Mouse (Mus musculus): ENCODE results near the gene Ccdc127.
A peak's percentile ranks its signal among the peaks of the same experiment; 100 is the strongest.

Ccdc127 gene

DNA sequence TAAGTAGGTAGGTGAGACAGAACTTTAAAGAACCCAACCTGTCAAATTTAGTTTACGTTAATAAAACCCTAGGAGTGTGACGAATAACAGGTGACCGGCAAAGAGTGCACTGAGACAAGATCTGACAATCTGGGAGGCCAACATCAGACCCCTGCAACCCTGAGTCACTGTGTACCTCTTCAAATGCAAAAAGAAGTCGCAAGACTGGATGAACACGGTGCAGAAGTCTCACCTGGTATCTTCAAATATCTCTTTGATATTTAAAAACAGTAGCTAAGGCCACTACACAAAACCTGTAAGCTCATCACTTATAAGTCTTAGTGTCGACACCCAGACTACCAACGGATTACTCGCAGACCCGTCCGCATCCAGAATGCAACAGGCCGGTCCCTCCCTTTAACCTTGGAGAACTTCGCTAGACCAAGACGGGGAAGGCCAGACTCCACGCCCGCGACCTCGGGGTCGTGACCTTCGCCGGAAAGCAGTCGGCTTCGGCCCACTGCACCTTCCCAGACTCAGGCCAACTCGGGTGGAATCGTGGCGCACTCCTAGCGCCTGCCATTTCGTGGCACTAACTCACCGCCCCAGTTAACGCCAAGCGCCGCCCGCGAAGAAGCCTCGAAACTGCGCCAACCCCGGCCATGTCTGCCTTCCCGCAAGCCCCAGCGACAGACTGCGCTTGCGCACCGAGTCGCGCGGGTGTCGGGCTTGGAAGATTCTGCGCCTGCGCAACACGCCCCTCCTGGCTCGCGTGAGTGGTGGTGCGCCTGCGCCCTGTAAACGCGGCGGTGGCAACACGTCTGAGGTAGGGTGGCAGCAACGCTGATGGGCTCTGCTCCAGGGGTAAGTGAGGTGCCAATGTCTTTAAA is at the start of gene Ccdc127, which contains the start of gene Sdha:
Gene Ccdc127 (plus strand): TSS at position 744 of the 869 bp plus-strand sequence.
Gene Sdha (minus strand): TSS at position 715 of the 869 bp plus-strand sequence.
- DNase-seq (ENCODE audit: low spot score): peak; percentile 80

DNA sequence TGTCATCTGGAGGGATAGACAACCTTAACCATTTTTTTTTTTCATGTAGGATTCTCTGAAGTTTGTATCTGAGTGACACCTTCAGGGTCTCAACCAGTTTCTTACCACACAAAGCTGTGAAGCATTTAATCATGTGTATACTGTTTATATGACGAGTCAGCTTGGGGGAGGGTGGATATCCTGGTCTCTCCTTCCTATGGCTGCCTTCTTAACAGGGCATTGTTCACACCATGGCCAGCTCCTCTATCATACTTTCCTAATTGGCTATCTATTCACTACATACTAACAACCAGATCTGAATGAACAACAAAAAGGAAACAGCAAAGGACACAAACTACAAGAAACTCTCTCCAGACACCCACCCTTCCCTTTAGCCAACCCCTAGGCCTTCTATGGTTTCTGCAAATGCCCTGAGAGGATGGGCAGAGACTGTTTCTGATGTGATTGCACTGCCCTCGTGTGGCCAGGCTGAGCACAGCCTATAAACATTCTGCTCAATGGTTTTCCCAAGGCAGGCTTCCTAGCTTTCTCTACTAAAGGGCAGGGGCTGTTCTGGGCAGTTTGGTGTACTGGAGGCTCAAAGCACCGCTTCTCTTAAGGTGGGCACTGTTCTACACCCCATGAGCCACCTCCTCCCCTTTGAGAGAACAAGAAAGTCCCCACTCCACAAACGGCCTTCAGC is 49.0 kb upstream of the Ccdc127 start:
- peak; percentile 71 for DNase-seq (ENCODE audit: low spot score)

DNA sequence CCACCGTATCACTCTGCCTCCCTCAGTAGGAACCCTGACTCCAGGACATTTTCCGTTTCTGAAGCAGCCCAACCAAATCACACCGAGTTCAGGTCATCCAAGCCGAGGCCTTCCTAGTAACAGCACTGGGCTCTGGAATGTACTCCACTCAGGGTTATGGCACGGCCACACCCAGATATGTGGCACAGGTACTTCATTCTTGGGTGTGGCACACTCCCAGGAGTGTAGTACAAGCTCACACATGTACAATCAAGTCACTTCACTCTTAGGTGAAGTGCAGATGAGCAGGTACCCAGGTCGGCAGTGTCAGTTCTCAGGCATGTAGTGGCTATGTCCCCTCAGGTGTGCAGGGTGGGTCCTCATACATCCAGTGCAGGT is 48.5 kb upstream of the Ccdc127 start:
- no peak for DNase-seq (ENCODE audit: low spot score)

DNA sequence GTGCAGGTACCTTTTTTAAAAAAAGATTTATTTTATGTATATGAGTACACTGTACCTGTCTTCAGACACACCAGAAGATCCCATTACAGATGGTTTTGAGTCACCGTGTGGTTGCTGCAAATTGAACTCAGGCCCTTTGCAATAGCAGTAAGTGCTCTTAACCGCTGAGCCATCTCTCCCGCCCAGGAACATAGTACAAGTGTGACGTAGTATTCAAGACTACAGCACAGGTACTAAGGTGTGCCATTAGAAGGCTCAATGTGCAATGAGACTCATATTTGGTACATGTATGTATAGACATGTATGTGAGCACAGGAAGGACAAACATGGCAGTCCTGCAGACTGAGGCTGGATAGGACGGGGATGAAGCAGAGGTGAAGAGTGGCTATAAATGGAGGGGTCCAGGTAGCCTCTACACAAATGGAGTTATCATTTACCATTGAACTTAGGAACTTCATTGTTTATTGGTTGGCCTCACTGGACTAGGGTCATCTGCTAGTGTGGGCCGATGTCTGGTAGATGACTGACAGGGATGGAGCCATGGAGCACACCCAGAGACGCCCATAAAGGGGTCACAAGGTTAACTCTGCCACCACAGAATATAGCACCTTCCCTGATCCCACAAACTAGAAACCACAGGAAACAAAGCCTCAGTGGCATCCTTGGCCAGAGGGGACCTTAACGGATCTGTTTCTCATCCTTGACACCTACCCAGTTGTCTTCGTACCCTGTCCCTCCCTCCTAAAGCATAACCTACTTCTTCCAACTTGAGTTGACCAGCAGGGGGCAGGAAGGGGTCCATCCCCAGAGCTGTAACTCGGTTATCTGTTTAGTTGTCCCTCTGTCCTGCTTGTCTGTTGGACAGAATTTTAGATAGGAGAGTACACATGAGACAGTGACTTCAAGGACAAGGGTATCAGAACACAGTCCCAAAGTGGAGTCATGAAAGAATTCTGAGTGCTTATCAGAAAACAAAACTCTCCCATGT is 47.8 kb upstream of the Ccdc127 start:
- DNase-seq (ENCODE audit: low spot score): no peak

DNA sequence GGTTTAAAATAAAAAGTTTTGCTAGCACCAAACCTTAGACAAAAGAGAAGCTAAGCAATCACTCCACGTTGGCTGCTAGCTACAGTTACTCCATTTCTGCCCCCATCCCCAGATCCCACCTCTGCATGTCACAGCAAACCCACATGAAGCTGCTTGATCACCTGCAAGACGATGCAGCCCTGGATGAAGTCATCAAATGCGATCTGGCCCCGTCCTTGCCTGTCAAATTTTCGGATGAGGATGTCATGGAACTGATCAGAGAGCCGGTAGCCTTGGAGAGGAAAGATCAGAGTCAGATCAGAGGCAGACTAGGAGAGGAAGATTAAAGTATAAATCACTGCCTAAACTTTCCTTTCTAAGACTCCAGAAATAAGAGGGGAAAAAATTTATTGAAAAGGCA is 44.7 kb upstream of the Ccdc127 start:
- DNase-seq (ENCODE audit: low spot score): no peak

DNA sequence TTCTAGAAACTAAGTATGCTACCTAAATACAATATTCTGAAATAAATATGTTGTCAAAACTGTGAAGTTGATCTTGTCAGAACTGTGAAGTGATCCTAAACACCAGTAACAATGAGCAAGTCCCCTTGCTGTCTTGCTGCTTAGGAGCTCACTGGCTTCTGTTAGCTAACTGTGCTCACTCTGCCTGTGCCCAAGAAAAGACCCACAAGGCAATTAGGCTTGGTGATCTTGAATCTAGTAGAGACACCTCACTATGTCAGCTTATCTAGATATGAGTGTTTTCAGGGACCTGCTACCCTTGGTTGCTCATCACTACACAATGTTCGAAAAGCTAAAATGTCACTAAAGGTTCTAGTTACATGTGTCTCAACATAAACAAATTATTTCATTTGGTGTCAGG is 44.3 kb upstream of the Ccdc127 start:
- DNase-seq (ENCODE audit: low spot score): no peak

DNA sequence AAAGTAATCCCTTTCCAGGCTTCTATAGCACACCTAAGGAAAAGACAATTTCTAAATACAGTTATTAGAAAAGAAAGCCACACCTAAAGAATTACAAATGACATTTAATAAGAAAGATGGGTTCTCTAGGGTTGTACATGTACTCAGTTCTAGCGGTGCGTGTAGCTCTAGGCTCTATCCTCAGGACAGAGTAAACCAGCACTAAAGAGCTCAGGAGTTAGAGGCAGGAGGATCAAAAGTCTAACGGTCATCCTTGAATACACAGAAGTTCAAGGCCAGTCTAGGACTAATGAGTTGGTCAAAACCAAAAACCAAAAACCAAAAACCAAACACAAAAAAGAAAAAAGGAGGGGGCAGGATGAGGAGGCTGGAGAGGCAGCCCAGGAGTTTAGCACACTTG is 35.5 kb upstream of the Ccdc127 start:
- DNase-seq (ENCODE audit: low spot score): no peak

DNA sequence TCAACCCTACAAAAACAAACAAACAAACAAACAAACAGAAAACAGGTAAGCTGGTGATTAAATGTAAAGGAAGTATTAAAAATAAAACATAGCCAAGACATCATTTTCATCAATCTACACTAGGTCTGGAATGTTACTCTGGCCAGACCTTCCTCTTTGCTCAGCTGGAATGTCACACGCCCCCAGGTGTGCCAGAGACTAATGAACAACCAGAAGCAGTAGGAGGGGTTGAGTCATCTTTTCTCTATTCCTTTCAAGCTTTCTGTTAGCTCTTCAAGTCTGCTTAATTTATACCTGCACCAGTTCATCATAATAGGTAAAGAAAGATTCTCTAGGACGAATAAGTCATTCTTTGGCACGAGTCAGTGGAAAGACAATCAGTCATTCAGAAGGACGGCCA is 33.7 kb upstream of the Ccdc127 start:
- DNase-seq (ENCODE audit: low spot score): no peak

DNA sequence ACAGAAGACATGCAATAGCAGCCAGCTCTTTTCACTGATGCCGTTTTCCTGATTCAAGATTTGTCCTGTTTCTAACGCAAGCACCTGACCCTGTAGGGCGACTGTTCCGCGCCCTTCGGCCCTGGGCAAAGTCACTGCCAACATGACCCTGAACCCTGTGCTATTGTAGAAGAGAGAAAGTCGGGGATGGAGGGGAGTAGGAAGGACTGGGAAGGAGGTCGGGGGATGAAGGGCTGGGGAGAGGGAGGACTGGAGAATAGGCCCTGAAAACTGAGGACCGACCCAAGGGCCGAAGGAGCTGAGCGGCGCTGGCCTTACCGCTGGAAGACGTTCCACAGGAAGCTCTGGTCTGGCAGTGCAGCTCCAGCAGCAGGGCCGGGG is 33.3 kb upstream of the Ccdc127 start:
- no peak for DNase-seq (ENCODE audit: low spot score)

DNA sequence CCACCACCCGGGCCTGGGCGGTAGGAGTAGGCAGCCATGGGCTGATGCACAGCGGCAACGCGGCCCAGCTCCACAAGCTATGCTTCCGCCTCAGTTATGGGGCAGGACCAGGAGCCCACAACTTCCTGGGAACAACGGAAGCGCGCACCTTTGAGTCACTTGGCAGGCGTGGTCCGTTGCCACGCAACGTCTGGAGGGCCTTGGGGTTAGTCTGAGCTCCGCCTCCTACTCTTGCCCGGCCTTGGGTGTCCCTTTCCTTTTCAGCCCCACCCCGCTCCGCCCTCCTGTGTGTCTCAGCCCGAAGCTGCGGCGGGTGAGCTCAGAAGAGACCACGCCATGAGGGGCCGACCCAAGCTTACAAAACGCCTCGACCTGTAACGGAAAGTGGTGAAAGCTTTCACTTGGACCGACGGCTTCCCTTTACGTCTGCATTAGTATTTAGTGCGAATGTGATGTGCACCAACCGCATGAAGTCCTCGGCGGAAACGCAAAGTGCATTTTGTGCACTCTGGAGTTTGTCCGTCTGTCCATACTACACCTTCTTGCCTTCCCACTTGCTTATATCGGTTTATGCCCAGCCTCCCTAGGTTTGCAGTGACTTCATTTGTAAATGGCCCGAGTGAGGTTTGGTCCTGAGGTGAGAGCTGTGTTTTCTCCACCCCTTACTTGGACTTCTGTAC is 32.8 kb upstream of the Ccdc127 start, which contains the start of gene Pdcd6:
Gene Pdcd6 (minus strand): TSS at position 411 of the 680 bp plus-strand sequence.
- DNase-seq (ENCODE audit: low spot score): peak; percentile 57

DNA sequence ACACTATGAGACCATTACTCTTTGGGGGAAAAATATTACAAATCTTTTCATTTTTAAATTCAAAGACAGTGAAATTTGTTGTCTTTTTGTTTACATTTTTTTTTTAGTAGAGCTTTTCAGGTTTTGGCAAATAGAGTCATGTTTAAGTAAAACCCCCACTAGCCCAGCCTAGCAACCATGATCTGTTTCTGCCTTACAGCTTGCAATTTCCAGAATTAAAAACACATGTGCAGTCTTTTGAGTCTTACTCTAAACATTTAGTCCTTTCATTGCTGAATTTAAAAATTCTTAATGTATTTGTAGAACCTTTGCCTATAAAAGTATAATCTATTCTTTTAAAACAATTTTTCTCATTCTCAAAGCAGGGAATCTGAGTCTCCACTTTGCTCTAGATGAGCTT is 20.8 kb upstream of the Ccdc127 start:
- no peak for DNase-seq (ENCODE audit: low spot score)

DNA sequence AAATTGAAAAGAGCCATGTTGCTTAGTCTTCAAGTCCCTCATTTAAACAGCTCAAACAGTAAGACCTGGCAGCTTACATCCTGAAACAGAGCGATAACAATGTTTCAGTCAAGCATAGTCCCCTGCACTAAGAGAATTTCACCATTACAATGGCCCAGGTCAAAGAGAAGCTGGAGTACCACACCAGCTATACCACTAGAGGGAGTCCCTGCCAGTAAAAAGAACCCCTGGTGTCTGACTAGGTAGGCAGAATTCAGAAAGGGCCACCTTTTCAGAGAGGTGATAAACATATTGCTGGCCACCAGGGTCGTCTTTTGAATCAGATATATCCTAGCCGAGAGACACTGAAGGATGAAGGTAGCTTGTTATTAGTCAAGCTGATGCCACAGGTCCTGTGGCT is 9.1 kb upstream of the Ccdc127 start:
- DNase-seq (ENCODE audit: low spot score): no peak

DNA sequence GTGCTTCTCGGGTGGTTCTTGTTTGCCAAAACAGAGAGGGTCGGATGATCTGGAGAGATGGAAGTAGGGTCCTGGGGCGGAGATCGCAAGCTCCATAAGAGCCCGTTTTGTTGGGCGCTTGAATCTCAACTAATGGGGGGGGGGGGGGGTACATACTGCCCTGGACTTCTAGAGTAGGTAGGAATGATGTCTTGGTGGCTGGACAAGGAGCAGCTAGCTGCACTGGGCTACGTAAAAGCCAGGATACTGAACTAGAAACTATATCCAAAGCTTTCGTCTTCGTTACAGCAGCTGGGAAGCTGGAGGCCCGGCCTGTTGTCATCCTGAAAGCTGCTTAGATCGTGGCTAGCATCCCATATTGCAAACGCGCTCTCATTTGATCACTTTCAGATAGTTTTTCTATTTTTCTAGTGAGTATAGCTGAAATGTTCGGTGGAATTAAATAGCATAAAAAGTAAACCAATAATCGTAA is 362 bp downstream of the Ccdc127 start:
- DNase-seq (ENCODE audit: low spot score): no peak

DNA sequence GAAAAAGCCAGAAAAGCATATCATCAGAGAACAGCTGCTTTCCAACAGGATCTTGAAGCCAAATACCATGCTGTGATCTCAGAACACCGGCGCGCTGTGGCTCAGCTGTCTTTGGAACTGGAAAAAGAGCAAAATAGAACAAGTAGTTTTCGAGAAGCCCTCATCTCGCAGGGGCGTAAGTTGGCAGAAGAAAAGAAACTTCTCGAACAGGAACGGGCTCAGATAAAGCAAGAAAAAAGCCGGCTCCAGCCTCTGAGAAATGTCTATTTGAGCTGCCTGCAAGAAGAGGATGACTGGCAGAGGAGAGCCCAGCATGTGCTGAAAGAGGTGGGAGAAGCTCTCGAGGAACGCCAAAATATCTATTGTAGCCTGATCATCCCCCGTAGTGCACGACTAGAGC is 6.4 kb downstream of the Ccdc127 start:
- DNase-seq (ENCODE audit: low spot score): no peak

DNA sequence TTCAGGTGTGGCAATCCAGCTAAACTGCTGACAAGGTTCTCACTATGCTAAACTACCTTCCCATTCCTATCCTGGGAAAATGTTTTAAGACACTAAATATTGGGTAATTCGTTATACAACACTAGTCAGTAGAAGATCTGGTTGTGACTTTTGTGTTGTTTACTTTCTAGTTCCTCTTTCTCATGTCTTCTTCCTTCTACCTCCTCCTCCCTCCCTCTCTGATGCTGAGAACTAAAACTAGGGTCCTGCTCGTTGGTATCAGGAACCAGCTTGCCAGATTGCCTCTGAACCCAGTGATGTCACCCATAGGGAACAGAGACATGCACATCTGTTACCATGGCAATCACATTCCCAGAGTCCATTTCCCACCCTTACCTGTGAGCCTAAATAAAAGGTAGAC is 12.1 kb downstream of the Ccdc127 start:
- DNase-seq (ENCODE audit: low spot score): no peak

DNA sequence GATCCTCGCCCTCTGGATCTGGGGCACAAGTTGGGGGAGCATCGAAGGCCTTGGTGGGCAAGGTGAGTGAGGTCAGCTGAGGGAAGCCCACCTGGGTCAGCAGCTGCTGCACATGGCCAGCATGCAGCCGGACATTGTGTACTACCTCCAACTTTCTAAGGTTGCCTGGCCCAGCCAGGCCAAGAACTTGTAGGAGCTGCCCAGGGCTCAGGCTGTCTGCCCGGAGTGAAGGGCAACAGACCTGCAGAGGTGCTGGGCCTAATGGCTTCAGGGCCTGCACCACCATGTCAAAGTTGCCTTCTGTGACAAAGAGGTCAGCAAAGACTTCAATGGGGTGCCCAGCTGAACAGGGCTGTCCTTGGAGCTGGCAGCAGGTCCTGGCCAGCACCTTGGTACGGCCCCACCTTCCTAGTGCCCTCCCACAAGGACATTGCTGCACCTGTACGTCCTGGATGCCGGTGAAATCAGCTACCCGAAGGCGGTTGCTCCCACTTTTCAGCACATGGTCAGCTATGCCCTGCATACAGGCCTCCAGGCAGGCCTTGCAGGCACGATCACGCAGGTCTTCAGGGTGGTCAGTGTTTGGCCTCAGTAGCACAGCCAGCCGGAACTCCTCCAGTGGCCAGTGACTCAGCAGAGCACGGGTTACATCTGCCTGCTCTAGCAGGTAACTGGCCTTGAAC is 13.2 kb downstream of the Ccdc127 start:
- DNase-seq (ENCODE audit: low spot score): no peak

DNA sequence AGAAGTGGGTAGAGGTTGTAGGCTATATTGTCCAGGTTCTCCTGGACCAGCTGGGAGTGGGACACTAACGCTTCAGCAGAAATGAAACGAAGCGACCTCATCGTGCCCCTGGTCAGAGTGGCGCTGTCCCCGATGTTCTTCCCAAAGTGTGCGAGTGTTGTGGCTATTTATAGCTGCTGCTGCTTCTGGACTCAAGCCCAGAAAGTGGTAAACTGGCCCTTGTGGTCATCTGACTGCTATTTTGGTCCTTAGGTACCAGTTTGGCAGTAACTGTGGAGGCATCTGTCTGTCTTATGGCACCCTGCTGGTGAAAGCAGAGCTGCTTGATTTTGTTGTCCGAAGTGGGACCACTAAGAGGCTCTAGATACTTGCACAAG is 13.7 kb downstream of the Ccdc127 start, which contains the start of gene Lrrc14b:
Gene Lrrc14b (minus strand): TSS at position 147 of the 377 bp plus-strand sequence.
- DNase-seq (ENCODE audit: low spot score): no peak

DNA sequence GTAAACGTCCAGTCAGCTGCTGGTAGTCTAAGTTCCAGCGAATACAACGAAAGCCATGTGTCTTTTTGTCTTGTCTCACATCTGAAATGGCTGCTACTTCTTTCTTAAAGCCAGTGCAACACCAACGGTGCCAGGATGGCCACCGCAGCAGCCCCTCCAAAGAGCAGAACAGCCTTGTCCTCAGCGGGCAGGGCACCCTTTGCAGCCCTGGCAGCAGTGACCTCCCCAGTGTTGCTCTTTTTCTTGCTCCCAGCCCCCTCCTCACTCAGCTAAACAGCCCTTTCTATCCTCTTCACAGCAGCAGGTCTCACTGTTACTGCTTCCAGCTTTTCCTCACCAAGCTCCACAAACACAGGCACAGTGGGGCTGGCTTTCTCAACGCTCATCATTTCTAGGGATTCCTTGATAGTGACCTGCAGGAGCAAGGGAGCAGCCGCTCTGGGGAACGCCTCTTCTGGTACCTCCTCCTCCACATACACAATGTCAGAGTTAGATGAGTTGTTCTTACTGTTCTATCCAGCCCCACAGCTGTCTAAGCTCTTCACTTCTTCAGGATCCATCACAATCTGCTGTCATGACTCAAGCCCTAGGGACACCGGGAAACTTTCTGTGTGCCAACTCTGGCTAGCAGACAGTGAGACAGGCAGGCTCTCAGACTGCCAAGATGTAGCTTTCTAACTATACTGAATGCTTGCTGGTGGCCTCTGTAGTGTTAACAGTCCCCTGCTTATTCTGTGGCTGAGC is 31.6 kb downstream of the Ccdc127 start:
- DNase-seq (ENCODE audit: low spot score): no peak

DNA sequence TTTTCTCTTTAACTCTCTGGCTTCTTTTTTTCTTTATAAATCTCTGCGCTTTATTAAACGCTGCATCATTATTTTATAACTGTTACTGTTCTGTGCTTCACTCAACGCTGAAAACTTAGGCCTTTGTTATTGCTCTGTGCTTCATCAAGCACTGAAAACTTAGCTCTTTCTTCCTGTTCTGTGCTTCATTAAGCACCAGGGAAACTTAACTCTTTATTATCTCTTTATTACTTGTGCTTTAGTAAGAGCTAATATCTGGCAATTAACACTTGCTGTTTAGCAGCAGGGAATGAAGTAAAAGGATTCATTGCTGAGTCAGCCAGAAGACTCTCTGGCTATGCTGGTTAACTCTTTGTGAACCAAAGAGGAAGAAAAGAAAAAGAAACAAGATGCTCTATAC is 32.2 kb downstream of the Ccdc127 start:
- DNase-seq (ENCODE audit: low spot score): no peak

DNA sequence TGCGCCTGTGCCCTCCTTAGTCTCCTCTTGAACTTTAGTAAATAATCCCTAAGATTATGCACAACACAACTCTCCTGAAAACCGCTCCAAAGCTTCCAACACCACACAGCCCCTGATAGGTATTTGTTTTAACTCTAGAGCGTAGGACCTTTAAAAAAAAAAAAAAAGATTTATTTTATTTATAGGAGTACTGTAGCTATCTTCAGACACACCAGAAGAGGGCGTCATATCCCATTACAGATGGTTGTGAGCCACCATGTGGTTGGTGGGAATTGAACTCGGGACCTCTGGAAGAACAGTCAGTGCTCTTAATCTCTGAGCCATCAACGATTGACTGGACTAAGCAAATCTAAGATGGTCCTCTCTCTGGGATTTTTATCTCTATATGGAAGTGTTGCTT is 39.6 kb downstream of the Ccdc127 start:
- DNase-seq (ENCODE audit: low spot score): no peak
